Mouse (Mus musculus) lung, embryonic 14.5 days (tissue): Measurements from ENCODE around the gene Fam13c. TPM values are rescaled to one million over a fixed set of nuclear protein-coding genes. Genes with fewer than 3 reads are reported as not detected.

Source experiments
- ATAC-seq: fragments of 200-750 bp; cut with Nextera tagmentation; 2 replicates; pipeline ENCODE4 v1.8.0; 2017; ENCODE audit warnings: mild to moderate bottlenecking, moderate TSS enrichment, moderate library complexity; ENCODE audit not compliant: insufficient read depth
- DNase-seq: peaks from one replicate; pipeline ENCODE4 v3.0.0-alpha.2; 2015
- H3K27ac ChIP-seq: fragments of 300-500 bp; sonication (generic); 2 replicates; pipeline ENCODE4 v1.5.1; 2014; ENCODE audit warnings: low read depth, mild to moderate bottlenecking, moderate library complexity
- H3K27me3 ChIP-seq: fragments of 300-500 bp; sonication (generic); 2 replicates; pipeline ENCODE4 v1.6.1; 2014; ENCODE audit warnings: low read length, control low read depth; ENCODE audit not compliant: insufficient read depth
- H3K36me3 ChIP-seq: fragments of 300-500 bp; sonication (generic); 2 replicates; pipeline ENCODE4 v1.6.1; 2014; ENCODE audit warnings: control low read depth; ENCODE audit not compliant: insufficient read depth
- H3K4me1 ChIP-seq: fragments of 300-500 bp; sonication (generic); 2 replicates; pipeline ENCODE4 v1.6.1; 2014; ENCODE audit warnings: antibody characterized with exemption, control low read depth; ENCODE audit not compliant: insufficient read depth
- H3K4me2 ChIP-seq: fragments of 300-500 bp; sonication (generic); 2 replicates; pipeline ENCODE4 v1.6.1; 2014; ENCODE audit warnings: mild to moderate bottlenecking
- H3K4me3 ChIP-seq: fragments of 300-500 bp; sonication (generic); 2 replicates; pipeline ENCODE4 v1.5.1; 2014; ENCODE audit warnings: low read depth, low read length
- H3K9ac ChIP-seq: fragments of 300-500 bp; sonication (generic); 2 replicates; pipeline ENCODE4 v1.6.1; 2014
- H3K9me3 ChIP-seq: fragments of 300-500 bp; sonication (generic); 2 replicates; pipeline ENCODE4 v1.6.1; 2016; ENCODE audit warnings: low read depth, low read length, control low read depth
- CTCF ChIP-seq: IDR thresholded peaks from 2 replicates; pipeline ENCODE4 v1.5.1; 2016; ENCODE audit warnings: antibody characterized with exemption, low read depth
- WGBS: fragments of 180-500 bp; shearing (Covaris S2); extraction: QIAGEN DNeasy Blood & Tissue Kit; methylation state at CpG from one replicate; pipeline ENCODE4 v1.1.7; 2014; 5-methylcytosine and 5-hydroxymethylcytosine counted together
- polyA plus RNA-seq: library from polyadenylated mRNA; unstranded; fragments of >200 nt; fragmentation: Nextera tagmentation; extraction: Ambion mirVana; gene quantifications from 2 replicates; pipeline ENCODE4 v1.2.1, GENCODE M21; 2014

The Fam13c gene
- polyA plus RNA-seq, 1 experiment from 2014 or later, result 9.7 TPM

GRCm38 (mm10) chr10:70437289-70437688 is 3.0 kb upstream of the Fam13c start:
- DNase-seq, result peak; percentile 66
- WGBS, result 59% methylated on average over 5 of the region's 5 CpGs

GRCm38 (mm10) chr10:70440639-70441461 is 569 bp downstream of the Fam13c start:
- no peaks in the 10 kb centered on the region for H3K9me3 ChIP-seq
- peak overlapping the region; percentile 84 for H3K4me2 ChIP-seq
- peak overlapping the region; percentile 44; the same call in 1 of the 2 replicates for H3K27ac ChIP-seq
- under 1% methylated on average over 43 of the region's 44 CpGs for WGBS
- H3K4me3 ChIP-seq, result peak overlapping the region; percentile 68
- peak overlapping the region; percentile 66 for H3K9ac ChIP-seq
- H3K4me1 ChIP-seq, result peaks cover 2% of the 10 kb centered on the region; the same call in 1 of the 2 replicates
- no peaks in the 10 kb centered on the region for H3K27me3 ChIP-seq
- ATAC-seq, result peak; percentile 86
- H3K36me3 ChIP-seq, result no peaks in the 10 kb centered on the region
- no peak for TF ChIP-seq CTCF
- peak; percentile 67 for DNase-seq

More at GRCm38 (mm10) chr10:70437289-70437688, 3.0 kb upstream of the Fam13c start:
- Histone ChIP-seq H3K36me3 (no peaks in the 10 kb centered on the region), H3K27ac (no peak overlapping the region), H3K4me1 (peaks cover 2% of the 10 kb centered on the region; the same call in 1 of the 2 replicates), H3K4me2 (no peak overlapping the region), H3K9ac (no peak overlapping the region), H3K27me3 (no peaks in the 10 kb centered on the region), H3K9me3 (no peaks in the 10 kb centered on the region), H3K4me3 (no peak overlapping the region)
- TF ChIP-seq CTCF, result no peak
- no peak for ATAC-seq

- H3K27ac ChIP-seq, result no peak overlapping the region
- no peak overlapping the region for H3K4me3 ChIP-seq
- H3K9ac ChIP-seq, result no peak overlapping the region
- H3K9me3 ChIP-seq, result no peaks in the 10 kb centered on the region
- H3K36me3 ChIP-seq, result no peaks in the 10 kb centered on the region
- peaks cover 2% of the 10 kb centered on the region; the same call in 1 of the 2 replicates for H3K4me1 ChIP-seq
- 95% methylated on average over 2 of the region's 2 CpGs for WGBS
- no peak for TF ChIP-seq CTCF
- H3K4me2 ChIP-seq, result peak overlapping the region; percentile 84
- ATAC-seq (no peak), DNase-seq (no peak)
- no peaks in the 10 kb centered on the region for H3K27me3 ChIP-seq
Measured at GRCm38 (mm10) chr10:70442156-70442555, 1.9 kb downstream of the Fam13c start.

GRCm38 (mm10) chr10:70442623-70443022 is 2.3 kb downstream of the Fam13c start:
- Histone ChIP-seq H3K4me1 (peaks cover 2% of the 10 kb centered on the region; the same call in 1 of the 2 replicates), H3K36me3 (no peaks in the 10 kb centered on the region), H3K9me3 (no peaks in the 10 kb centered on the region), H3K4me3 (no peak overlapping the region), H3K27me3 (no peaks in the 10 kb centered on the region), H3K4me2 (no peak overlapping the region), H3K9ac (no peak overlapping the region), H3K27ac (no peak overlapping the region)
- ATAC-seq (no peak), DNase-seq (no peak)
- WGBS, result 81% methylated on average over 5 of the region's 5 CpGs
- no peak for TF ChIP-seq CTCF

GRCm38 (mm10) chr10:70447787-70448186 is 7.5 kb downstream of the Fam13c start:
- H3K9me3 ChIP-seq, result no peaks in the 10 kb centered on the region
- no peak overlapping the region for H3K4me3 ChIP-seq
- no peaks in the 10 kb centered on the region for H3K36me3 ChIP-seq
- H3K27me3 ChIP-seq, result no peaks in the 10 kb centered on the region
- DNase-seq (no peak), ATAC-seq (no peak)
- WGBS, result 75% methylated on average over 4 of the region's 4 CpGs
- TF ChIP-seq CTCF, result no peak
- H3K4me2 ChIP-seq, result no peak overlapping the region
- H3K9ac ChIP-seq, result no peak overlapping the region
- H3K27ac ChIP-seq, result no peak overlapping the region
- no peaks in the 10 kb centered on the region; the same call in 1 of the 2 replicates for H3K4me1 ChIP-seq

- Histone ChIP-seq H3K36me3 (no peaks in the 10 kb centered on the region), H3K4me1 (no peaks in the 10 kb centered on the region), H3K9me3 (no peaks in the 10 kb centered on the region), H3K4me2 (no peak overlapping the region), H3K27ac (no peak overlapping the region), H3K27me3 (no peaks in the 10 kb centered on the region), H3K4me3 (no peak overlapping the region), H3K9ac (no peak overlapping the region)
- 37% methylated on average over 8 of the region's 8 CpGs for WGBS
- TF ChIP-seq CTCF, result no peak
- no peak for ATAC-seq
- no peak for DNase-seq
Measured at GRCm38 (mm10) chr10:70449206-70449605, 8.9 kb downstream of the Fam13c start.

GRCm38 (mm10) chr10:70455886-70456305 is 15.6 kb downstream of the Fam13c start:
- Histone ChIP-seq H3K36me3 (no peaks in the 10 kb centered on the region), H3K9me3 (no peaks in the 10 kb centered on the region), H3K9ac (no peak overlapping the region), H3K4me3 (no peak overlapping the region), H3K4me1 (no peaks in the 10 kb centered on the region), H3K4me2 (no peak overlapping the region), H3K27me3 (no peaks in the 10 kb centered on the region), H3K27ac (no peak overlapping the region)
- DNase-seq, result peak; percentile 26
- WGBS, result 67% methylated on average over 8 of the region's 8 CpGs
- TF ChIP-seq CTCF, result no peak
- no peak; the same call in 1 of the 2 replicates for ATAC-seq
